Mouse (Mus musculus) embryo, embryonic 11 days (tissue): ENCODE measurements around the gene Lrrc56.

Experiments used
- DNase-seq: peaks from one replicate; pipeline ENCODE4 v3.0.0-alpha.2; 2015

The Lrrc56 gene

GRCm38 (mm10) chr7:141192776-141193347 is 1.1 kb upstream of the Lrrc56 start:
- DNase-seq = no peak

DNA sequence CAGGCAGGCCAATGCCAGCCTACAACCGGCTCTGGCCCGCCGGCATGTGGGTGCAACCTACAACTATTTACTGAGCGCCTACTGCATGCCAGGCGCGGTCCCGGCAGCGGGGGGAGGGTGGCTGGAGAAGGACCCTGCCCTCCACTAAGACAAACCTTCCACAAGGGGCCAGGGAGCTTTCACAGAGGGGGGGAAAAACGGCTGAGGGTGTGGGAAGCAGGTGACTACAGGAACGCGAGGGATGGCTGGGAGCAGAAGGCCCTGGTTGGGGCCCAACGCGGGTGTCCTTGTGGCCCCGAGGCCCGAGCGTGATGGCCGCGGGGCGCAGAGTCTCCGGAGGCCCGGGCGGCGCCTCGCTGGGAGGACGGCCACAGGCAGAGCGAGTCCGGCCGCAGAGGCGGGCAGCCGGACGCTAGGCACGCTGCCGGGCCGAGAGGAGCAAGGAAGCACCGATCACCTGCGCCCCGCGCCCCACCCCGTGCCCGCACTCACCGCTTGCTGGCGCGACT is 555 bp upstream of the Lrrc56 start:
- DNase-seq = no peak

- no peak for DNase-seq
These were observed 452 bp downstream of the Lrrc56 start for GRCm38 (mm10) chr7:141194409-141194808.

DNA sequence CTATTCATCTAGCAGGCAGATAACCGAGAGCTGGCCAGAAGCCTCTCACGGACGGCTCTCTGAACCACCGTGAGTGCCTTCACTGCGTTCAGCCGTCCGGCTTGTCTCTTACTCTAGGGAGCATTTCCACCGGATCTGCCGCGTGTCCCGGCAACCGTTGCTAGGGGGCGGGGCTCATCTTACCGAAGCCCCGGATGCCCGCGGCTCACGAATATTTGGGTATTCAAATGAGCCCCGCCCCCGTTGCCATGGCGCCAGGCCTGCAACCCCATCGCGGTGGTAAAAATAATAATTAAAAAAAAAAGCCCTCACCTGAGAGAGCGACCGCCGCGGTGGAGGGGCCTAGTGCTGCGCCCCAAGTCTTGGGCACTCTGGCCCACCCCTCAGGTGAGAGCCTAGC is 873 bp downstream of the Lrrc56 start:
- DNase-seq = peak; percentile 97

DNA sequence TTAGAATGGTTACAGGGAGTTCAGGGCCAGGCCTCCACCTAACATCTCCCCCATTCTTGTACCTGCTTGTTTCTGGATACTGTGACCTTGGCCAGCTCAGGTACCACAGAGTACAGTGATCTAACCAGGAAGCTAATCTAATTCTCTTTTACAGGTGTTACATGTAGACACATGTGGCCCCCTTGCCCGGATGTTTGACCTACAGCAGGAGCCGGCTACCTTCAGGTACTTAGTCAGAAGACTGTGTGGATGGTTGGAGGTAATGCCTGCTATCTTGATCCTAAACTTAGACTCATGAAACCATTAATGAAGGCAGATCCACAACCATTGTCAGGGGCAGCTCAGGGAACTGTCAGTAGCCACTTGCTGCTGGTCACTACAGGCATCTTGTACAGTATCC is 1.8 kb downstream of the Lrrc56 start:
- DNase-seq = no peak

- no peak for DNase-seq
These were observed 2.8 kb downstream of the Lrrc56 start for GRCm38 (mm10) chr7:141196619-141197282.

DNA sequence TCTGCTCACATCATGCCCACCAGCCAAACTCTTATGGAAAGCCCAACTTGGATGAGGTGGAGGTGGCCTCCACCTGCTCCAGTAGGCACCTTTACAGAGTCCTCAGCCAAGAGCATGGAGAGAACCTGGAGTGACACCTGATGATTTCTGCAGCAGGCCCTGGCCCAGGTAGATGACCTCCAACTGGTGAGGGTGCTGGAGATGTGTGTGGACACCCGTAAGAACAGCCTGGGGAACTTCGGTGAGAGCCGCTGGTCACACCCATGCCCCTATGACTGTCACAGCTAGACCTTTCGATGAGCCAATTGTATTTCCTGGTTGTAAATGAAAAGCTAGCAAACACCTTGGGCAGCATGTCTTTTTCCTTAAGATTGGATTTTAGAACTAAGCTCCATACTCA is 4.2 kb downstream of the Lrrc56 start:
- DNase-seq = no peak

DNA sequence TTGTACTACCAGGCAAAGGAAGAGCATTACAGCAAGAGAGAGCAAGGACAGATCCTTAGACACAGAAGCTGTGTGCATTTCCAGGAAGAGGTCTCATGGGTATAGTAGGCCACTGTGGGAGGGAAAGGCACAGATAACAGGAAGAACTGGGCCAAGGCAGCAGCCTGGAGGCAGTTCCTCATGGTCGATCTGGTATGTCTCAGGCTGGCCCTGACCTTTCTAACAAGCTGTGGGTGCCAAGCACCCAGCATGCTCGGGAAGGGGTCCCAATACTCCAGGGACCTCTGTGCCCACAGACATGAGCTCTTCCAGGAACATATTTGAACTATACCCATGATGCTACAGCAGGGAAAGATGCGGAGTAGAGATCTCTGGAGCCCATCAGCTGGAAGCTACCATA is 10.6 kb downstream of the Lrrc56 start:
- DNase-seq = no peak

DNA sequence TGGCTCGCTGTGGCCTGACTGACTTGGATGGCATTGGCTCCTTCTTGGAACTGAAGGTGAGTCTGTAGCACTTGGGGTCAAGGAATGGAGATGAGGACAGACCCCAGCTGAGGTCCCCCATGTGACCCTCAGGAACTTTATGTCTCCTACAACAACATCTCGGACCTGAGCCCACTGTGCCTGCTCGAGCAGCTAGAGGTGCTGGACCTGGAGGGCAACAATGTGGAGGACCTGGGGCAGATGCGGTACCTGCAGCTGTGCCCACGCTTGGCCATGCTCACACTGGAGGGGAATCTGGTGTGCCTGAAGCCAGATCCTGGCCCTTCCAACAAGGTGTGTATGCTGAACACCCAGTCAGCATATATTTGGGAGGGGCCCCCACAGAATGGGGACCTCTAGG is 11.5 kb downstream of the Lrrc56 start:
- no peak for DNase-seq

- no peak for DNase-seq
These were observed 12.4 kb downstream of the Lrrc56 start for GRCm38 (mm10) chr7:141206182-141206937.

- DNase-seq = no peak
These were observed 15.6 kb downstream of the Lrrc56 start for GRCm38 (mm10) chr7:141209526-141209925.

DNA sequence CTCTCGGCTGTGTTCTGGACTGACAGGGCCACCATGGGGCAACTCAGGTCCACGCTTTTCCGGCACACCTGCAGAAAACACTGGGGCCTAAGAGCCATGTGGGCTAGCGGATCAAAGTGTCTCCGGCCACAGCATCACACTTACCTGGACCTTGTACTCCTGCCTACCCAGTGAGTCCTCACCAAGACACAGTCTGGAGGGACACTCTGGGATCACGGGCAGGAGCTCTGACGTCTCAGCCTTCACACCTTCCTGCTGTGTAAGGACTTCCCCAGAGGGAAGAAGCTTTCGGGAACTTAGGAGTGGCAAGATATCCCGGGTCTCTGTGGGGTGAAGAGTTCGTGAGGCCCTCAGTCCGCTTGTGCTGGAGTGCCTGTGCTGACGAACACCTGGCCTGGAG is 16.2 kb downstream of the Lrrc56 start:
- DNase-seq = no peak

- no peak for DNase-seq
These were observed 16.7 kb downstream of the Lrrc56 start for GRCm38 (mm10) chr7:141210606-141211131.

DNA sequence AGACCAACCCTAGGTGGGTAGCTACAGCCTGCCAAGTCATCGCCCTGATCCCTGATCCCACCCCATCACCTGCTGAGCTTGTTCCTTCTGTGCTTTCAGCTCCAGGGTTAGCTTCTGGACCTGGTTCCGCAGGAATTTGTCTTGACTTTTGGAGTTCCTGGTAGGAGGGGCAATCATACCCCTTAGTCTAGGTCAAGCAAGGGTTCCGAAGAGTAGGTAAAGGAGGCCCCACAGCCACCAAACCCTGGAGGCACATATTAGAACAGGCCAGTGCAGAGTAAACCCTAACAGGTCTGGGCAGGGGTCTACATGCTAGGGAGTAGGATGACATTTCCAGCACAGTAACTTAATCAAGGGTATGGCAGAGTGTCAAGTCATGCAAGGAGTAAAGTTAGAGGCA is 19.2 kb downstream of the Lrrc56 start:
- no peak for DNase-seq

DNA sequence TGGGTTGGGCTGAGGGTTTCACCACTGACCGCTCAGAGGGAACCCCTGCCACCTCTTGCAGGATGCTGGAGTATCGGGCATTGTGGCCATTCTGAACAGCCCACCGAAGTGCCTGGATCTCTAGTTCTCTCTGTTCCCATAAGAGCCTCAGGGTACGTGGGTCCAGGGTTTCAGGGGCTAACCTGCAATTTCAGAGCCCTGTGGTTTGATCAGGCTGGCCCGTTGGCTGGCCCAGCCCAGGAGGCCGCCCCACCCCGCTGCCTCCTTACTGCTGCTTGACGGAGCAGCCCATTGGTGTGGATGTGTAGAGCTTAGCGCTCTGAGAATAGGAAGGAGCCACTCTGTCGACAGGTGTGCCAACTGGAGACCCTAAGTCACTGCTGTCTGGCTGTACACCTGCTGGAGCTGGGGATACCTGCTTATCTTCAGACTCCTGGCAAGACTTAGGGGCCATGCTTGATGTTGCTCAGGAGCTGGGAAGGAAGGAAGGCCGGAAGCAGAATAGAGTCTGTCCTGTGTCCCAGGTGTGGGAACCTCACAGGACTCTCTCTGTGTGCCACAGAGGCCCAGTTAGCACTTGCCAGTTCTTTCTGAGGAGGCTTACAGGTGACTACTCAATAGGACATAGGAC is 19.8 kb downstream of the Lrrc56 start, which contains the start of gene Lmntd2:
Gene Lmntd2 (minus strand): TSS at position 476 of the 631 bp plus-strand sequence.
- no peak for DNase-seq

DNA sequence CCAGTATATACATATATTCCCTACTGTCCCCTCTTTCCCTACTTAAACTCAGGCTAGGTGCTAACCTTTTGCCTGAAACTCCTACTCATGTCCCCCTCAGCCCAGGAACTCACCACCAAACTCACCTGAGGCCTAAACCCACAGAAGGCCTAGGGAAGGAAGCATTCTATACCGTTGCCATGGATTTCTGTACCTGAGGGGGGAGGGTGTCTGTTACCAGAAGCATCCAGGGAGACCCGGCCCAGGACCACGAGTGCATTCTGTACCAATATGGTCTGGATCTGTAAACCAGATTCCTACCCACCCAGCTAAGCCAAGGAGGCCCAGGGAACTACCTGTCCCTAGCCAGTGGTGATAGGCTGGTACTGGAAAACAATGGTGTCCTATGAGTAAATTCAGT is 20.4 kb downstream of the Lrrc56 start:
- no peak for DNase-seq

- peak; percentile 99 for DNase-seq
These were observed 21.3 kb downstream of the Lrrc56 start, which contains the start of gene Rassf7 for GRCm38 (mm10) chr7:141215101-141215879. TSS of gene Rassf7 (plus strand) at chr7:141215860.

DNA sequence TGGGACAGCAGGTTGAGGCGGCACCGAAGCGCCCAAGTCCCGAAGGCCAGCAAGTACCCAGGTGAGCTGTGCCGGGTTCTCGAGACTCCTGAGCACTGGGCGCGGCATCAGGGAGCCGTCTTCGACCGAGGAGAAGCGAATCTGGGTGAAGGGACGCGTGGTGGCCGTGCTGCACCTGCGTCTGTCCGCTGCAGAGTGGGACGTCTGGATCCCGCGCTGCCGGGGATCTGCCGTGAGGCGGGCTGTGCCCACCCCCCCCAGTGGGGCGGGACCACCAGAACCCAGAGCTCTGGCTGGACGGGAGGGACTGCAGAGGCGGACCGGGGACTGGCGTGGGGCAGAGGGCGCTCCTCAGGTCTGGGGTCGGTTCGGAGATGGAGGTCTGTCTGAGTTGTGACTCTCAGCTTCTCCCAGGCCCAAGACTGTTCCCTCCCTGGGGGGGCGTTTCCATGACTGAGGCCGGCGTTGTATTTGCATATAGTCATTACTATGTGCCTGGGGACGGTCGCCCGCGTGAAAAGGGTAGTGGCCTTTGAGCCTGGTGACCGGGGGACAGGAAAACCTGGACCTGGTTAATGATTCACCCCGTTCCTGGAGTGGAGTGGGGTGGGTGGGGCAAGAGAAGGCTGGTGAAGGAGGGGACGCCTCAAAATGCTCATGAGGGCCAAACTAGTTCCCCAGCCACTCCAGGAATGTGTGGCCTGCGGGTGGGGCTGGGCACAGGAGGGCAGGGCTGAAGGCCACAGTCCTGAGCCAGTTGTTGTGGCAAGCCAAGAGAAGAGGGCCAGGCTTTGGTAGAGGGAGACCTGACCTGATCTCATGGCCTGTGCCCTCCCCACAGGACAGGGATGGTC is 22.1 kb downstream of the Lrrc56 start:
- DNase-seq = peak; percentile 78

DNA sequence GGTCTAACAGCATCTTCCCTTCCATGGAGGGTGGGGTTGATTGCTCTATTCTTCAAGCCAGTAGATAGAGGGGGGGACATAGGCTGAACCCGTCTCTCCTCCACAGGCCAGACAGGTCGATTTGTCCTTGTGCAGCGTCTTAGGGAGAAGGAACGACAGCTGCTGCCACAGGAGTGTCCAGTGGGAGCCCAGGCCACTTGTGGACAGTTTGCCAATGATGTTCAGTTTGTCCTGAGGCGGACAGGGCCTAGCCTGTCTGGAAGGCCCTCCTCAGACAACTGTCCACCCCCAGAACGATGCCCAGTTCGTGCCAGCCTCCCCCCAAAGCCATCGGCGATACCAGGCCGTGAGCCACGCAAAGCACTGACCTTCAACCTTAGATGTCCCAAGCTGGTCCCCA is 22.9 kb downstream of the Lrrc56 start:
- DNase-seq = no peak

DNA sequence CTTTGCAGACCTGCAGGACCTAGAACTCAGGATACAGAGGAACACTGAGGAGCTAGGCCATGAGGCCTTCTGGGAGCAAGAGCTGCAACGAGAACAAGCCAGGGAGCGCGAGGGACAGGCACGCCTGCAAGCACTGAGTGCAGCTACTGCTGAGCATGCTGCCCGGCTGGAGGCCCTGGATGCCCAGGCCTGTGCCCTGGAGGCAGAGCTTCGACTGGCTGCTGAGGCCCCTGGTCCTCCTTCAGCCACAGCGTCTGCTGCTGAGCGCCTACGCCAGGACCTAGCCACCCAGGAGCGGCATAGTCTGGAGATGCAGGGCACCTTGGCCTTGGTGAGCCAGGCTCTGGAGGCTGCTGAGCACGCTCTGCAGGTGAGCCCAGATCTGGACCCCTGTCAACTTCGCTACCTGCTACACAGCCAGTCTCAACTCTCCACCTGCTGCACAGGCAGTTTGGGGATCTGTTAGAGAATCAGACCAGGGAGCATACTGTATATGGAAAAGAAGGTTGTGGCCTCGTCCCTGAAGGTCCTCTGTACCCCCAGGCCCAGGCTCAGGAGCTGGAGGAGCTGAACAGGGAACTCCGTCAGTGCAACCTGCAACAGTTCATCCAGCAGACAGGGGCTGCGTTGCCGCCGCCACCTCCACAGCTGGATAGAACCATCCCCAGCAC is 23.5 kb downstream of the Lrrc56 start:
- DNase-seq = no peak

DNA sequence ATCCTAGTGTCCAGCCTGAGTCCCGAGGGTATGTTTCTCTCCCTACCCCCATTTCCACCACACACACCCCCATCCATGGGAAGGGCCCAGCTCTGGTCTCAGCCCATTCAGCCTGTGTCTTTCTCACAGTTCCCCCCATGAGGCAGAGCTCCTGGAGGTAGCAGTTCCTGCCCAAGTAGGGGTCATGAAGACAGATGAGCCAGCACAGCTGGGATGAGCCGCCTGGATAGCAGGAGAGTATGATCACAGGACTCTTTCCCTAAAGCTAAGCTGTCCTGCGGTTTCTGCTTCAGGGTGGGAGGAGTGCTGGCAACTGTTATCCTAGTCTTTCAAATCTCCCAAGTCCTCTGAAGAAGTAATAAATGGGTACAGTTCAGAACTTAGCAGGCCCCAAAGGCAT is 24.2 kb downstream of the Lrrc56 start:
- DNase-seq = no peak
